Mouse (Mus musculus) neutrophil, adult 83 days (primary cell): ENCODE results near the gene Mrps9. TPM values are rescaled to one million over a fixed set of nuclear protein-coding genes. Genes with fewer than 3 reads are reported as not detected.

Experiments
- total RNA-seq, 2 experiments: library from RNA; stranded (reverse); gene quantifications; one replicate each; pipeline ENCODE4 v1.2.4; 2023

Mrps9 gene
- total RNA-seq, result 10 to 100 TPM; 21.5 to 23.4 TPM

DNA sequence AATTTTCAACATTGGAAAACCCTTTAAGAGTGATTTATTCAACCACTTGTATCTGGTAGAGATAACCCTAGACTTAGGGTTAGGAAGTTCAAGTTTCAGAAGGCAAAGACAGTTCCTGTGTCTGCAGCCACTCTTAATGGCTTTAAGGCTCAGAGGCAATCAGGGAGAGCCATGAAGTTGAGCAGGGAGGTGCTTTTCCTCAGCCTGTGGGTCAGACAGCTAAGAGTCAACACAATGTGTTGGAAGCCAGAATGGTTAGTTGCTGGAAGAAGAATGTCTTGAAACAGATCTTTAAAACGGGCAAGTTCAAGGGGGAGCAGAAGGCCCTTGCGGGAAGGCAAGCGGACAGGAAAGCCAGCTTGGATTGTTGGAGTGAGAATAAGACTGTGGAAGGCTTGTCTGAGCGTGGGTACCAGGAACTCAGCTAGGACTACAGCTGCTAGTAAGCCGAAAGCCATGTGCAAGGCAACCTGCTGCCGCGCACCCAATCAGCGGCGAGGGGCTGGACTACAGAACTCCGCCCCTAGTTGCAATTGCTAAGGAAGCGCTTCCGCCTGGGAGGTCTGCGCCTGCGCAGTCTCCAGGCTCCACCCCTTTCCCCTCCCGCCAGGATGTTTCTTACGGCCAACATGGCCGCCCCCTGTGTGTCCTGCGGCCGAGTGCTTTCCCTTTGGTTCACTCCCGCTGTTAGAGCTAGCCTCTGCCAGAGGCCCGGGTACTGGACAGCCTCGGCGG, at the start of gene Mrps9:
TSS of gene Mrps9 (plus strand) at position 571 of the 735 bp plus-strand sequence.

DNA sequence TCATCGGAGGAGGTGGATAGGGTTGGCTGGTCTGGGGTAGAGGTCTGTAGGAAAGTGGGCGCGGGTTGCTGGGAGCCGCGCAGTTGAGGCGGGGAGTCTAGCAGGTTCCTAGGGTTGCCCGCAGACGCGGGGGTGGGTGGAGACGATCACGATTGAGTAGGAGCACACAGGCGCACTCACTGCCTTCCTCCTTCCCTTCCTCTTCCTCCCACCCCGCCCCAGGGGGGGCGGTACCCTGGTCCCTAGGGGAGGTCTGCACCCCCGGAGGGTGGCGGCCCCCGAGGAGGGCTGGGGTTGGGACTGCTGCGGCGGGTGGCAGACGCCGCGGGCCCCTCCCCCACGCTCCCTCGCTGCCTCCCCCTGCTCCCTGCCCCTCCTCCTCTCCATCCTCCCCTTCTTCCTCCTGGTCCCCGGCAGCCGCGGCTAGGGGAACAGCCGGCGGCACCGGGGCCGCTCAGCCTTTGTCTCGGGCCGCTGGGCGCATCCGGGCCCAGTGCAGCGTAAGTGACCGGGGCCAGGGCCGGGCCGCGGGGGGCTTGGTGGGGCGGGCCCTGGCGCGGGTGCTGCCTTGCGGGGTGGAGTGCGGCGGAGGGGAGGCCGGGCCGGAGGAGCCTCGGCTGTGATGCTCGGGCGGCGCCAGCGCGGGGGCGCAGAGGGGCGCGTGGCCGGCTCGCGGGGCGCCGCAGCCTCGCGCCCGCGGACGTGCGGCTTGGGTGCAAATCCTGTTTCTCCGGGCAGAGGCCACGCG, 101.9 kb downstream of the Mrps9 start, which contains the start of gene Gpr45:
TSS of gene Gpr45 (plus strand) at position 139 of the 748 bp plus-strand sequence.

Other genes starting within 250 kb of the Mrps9 start
- gene Pou3f3, start 155.5 kb upstream of the Mrps9 start, total RNA-seq, result not detected
- gene Gpr45, start 101.6 kb downstream of the Mrps9 start, total RNA-seq, result not detected
- gene Tgfbrap1, start 247.4 kb downstream of the Mrps9 start, total RNA-seq, result 10 to 100 TPM; 20.3 to 22.3 TPM
- 1 to 10 TPM; 5.0 to 6.2 TPM for gene AI597479, start 247.5 kb downstream of the Mrps9 start, total RNA-seq